Mouse (Mus musculus) heart, postnatal 14 days (tissue): ENCODE data around the gene Fgf8. TPM values are rescaled to one million over a fixed set of nuclear protein-coding genes. Genes with fewer than 3 reads are reported as not detected.
A peak's percentile ranks its signal among the peaks of the same experiment; 100 is the strongest.

Source experiments
- DNase-seq, 2 experiments: peaks; one replicate each; pipeline ENCODE4 v3.0.0; 2021 to 2022
- intact Hi-C: fragments of 180-260 bp; cut with DNase I; formaldehyde crosslinking; loops from one replicate; pipeline ENCODE4 v1.15.1; 2025
- long read RNA-seq, 2 experiments: library from polyadenylated mRNA; stranded (forward); transcript quantifications; one replicate each; pipeline ENCODE4 v2.0.0; 2021
- total RNA-seq, 2 experiments: library from RNA; stranded (reverse); gene quantifications; 2 replicates each; pipeline ENCODE4 v1.2.3; 2021

Fgf8 gene
- total RNA-seq, result not detected
- long read RNA-seq, experiment 1, result 0 reads
- long read RNA-seq, experiment 2, result 0 reads

- intact Hi-C loops, result no loop called here
- DNase-seq, result peak in 1 of 2 experiments; percentile 9
Observed at GRCm38 (mm10) chr19:45742218-45742983, at the start of gene Fgf8. TSS of gene Fgf8 (minus strand) at chr19:45742915.

- no peak for DNase-seq
- intact Hi-C loops, result no loop called here
Observed at GRCm38 (mm10) chr19:45792404-45792803, 49.7 kb upstream of the Fgf8 start.

GRCm38 (mm10) chr19:45789888-45790874 lies 47.5 kb upstream of the Fgf8 start:
- intact Hi-C loops, result no loop called here

GRCm38 (mm10) chr19:45789365-45789764 lies 46.6 kb upstream of the Fgf8 start:
- DNase-seq, result no peak
- intact Hi-C loops, result no loop called here

More at GRCm38 (mm10) chr19:45789888-45790874, 47.5 kb upstream of the Fgf8 start:
- no peak for DNase-seq

GRCm38 (mm10) chr19:45788337-45788736 lies 45.6 kb upstream of the Fgf8 start:
- intact Hi-C loops, result no loop called here
- DNase-seq, result no peak

GRCm38 (mm10) chr19:45787450-45787849 lies 44.7 kb upstream of the Fgf8 start:
- intact Hi-C loops, result no loop called here
- no peak for DNase-seq

- intact Hi-C loops, result no loop called here
- no peak for DNase-seq
Observed at GRCm38 (mm10) chr19:45785470-45785869, 42.8 kb upstream of the Fgf8 start.

GRCm38 (mm10) chr19:45783933-45784576 lies 41.3 kb upstream of the Fgf8 start:
- intact Hi-C loops, result loop anchor here (2.0 kb wide), 1 partner anchor 35 kb away; the partner anchor contains the start of gene Npm3
- no peak for DNase-seq

- peak; percentile 97 to 98 for DNase-seq
- intact Hi-C loops, result loop anchor here (2.0 kb wide), 1 partner anchor 35 kb away; the partner anchor contains the start of gene Npm3
Observed at GRCm38 (mm10) chr19:45783181-45783932, 40.6 kb upstream of the Fgf8 start, which contains the start of gene Mgea5. TSS of gene Mgea5 (minus strand) at chr19:45783837.

GRCm38 (mm10) chr19:45782315-45783001 lies 39.7 kb upstream of the Fgf8 start:
- peak; percentile 71 to 81 for DNase-seq
- intact Hi-C loops, result loop anchor here (2.0 kb wide), 1 partner anchor 34 kb away; the partner anchor contains the start of gene Npm3

- DNase-seq, result no peak
- intact Hi-C loops, result loop anchor here (2.0 kb wide), 1 partner anchor 33 kb away; the partner anchor contains the start of gene Npm3
Observed at GRCm38 (mm10) chr19:45781676-45782075, 39.0 kb upstream of the Fgf8 start.

GRCm38 (mm10) chr19:45780350-45780915 lies 37.7 kb upstream of the Fgf8 start:
- intact Hi-C loops, result no loop called here

GRCm38 (mm10) chr19:45775486-45775885 lies 32.8 kb upstream of the Fgf8 start:
- intact Hi-C loops, result no loop called here

More at GRCm38 (mm10) chr19:45780350-45780915, 37.7 kb upstream of the Fgf8 start:
- DNase-seq, result no peak

GRCm38 (mm10) chr19:45771501-45771900 lies 28.8 kb upstream of the Fgf8 start:
- intact Hi-C loops, result no loop called here
- no peak for DNase-seq

More at GRCm38 (mm10) chr19:45775486-45775885, 32.8 kb upstream of the Fgf8 start:
- DNase-seq, result no peak

- no peak for DNase-seq
- intact Hi-C loops, result no loop called here
Observed at GRCm38 (mm10) chr19:45760810-45761209, 18.1 kb upstream of the Fgf8 start.

- intact Hi-C loops, result no loop called here
- no peak for DNase-seq
Observed at GRCm38 (mm10) chr19:45758671-45759070, 16.0 kb upstream of the Fgf8 start.

GRCm38 (mm10) chr19:45753551-45753950 lies 10.8 kb upstream of the Fgf8 start:
- no peak for DNase-seq
- intact Hi-C loops, result no loop called here

GRCm38 (mm10) chr19:45751881-45752280 lies 9.2 kb upstream of the Fgf8 start:
- intact Hi-C loops, result no loop called here

More at GRCm38 (mm10) chr19:45751881-45752280, 9.2 kb upstream of the Fgf8 start:
- DNase-seq, result no peak
